Mouse (Mus musculus): ENCODE measurements around the gene Trir. TPM values are rescaled to one million over a fixed set of nuclear protein-coding genes. Genes with fewer than 3 reads are reported as not detected.
A peak's percentile ranks its signal among the peaks of the same experiment; 100 is the strongest.

The Trir gene
- polyA plus RNA-seq, 1 experiment: 108 TPM

DNA sequence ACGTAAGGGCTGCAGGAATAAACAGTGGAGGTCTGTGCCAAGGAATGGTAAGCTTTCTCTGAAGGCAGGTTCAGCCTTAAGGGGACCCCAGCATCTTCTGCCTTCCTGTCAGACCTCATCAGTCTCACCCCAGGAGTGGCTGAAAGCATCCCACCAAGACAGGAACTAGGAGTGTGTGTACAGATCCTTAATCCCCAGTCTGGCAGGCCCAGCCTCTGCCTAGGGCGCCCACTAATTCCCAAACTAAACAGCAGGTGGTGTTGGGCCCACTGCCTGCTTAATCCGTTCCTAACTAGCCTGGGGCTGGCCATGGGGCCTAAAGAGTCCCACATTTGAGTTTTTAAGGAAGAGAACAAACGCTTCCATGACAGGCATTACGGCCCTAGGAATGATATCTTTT is 9.4 kb upstream of the Trir start:
- TF ChIP-seq POLR2A (IDR thresholded peaks at IDR 0.05; ENCODE audit: low read depth, low read length): no peak
- TF ChIP-seq CTCF (IDR thresholded peaks at IDR 0.05; ENCODE audit: borderline replicate concordance, insufficient read depth, low read length): no peak
- no peak overlapping the region for H3K4me3 ChIP-seq (ENCODE audit: insufficient read depth, low read length)
- no peak overlapping the region for H3K27ac ChIP-seq (ENCODE audit: insufficient read depth, low read length)
- no peaks in the 10 kb centered on the region for H3K4me1 ChIP-seq (ENCODE audit: control insufficient read depth, insufficient read depth, low read length)

DNA sequence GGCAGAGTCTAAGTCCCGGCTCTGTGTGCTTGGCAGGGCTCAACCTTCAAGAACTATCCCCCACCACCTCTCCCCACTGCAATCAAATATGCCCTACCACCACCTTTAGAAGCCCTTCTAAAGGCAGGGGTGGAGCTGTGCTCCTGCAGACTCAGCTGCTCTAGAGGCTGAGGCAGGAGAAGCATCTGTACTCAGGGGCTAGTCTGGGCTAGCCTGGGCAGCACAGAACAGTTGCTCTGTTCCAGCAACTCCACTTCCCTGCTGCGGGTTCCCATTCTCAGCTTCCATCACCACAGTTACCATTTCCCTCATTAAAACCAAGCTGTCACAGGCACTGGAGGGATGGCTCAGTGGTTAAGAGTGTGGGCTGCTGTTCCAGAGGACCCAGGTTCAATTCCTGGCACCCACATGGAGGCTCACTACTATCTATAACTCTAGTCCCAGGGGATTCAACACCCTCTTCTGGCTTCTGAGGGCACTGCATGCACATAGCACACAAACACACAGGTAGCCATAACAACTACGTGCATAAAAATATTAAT is 5.0 kb upstream of the Trir start:
- TF ChIP-seq POLR2A (IDR thresholded peaks at IDR 0.05; ENCODE audit: low read depth, low read length): no peak
- TF ChIP-seq CTCF (IDR thresholded peaks at IDR 0.05; ENCODE audit: borderline replicate concordance, insufficient read depth, low read length): no peak
- Histone ChIP-seq H3K4me3 (ENCODE audit: insufficient read depth, low read length) (no peak overlapping the region), H3K4me1 (ENCODE audit: control insufficient read depth, insufficient read depth, low read length) (peaks cover 8% of the 10 kb centered on the region), H3K27ac (ENCODE audit: insufficient read depth, low read length) (no peak overlapping the region)

DNA sequence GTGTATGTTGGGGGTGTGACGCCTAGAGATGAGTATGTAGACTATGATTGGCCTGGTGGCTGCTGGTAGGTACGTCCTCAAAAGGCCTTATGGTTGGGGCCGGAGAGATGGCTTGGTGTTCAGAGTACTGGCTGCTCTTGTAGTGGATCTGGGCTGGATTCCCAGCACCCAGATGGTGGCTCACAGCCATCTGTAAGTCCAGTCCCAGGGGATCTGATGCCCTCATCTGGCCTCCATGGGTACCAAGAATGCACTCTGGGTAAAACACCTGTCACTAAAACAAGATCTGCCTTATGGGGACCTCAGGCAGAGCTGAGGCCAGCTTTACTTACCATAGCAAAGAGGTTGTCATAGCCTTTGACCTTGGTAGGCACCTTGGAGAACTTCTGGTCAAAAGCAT is 2.8 kb upstream of the Trir start:
- no peak overlapping the region for H3K27ac ChIP-seq (ENCODE audit: insufficient read depth, low read length)
- H3K4me1 ChIP-seq (ENCODE audit: control insufficient read depth, insufficient read depth, low read length): peaks cover 13% of the 10 kb centered on the region
- TF ChIP-seq CTCF (IDR thresholded peaks at IDR 0.05; ENCODE audit: borderline replicate concordance, insufficient read depth, low read length) (no peak), POLR2A (IDR thresholded peaks at IDR 0.05; ENCODE audit: low read depth, low read length) (no peak)
- H3K4me3 ChIP-seq (ENCODE audit: insufficient read depth, low read length): peak overlapping the region; percentile 94

DNA sequence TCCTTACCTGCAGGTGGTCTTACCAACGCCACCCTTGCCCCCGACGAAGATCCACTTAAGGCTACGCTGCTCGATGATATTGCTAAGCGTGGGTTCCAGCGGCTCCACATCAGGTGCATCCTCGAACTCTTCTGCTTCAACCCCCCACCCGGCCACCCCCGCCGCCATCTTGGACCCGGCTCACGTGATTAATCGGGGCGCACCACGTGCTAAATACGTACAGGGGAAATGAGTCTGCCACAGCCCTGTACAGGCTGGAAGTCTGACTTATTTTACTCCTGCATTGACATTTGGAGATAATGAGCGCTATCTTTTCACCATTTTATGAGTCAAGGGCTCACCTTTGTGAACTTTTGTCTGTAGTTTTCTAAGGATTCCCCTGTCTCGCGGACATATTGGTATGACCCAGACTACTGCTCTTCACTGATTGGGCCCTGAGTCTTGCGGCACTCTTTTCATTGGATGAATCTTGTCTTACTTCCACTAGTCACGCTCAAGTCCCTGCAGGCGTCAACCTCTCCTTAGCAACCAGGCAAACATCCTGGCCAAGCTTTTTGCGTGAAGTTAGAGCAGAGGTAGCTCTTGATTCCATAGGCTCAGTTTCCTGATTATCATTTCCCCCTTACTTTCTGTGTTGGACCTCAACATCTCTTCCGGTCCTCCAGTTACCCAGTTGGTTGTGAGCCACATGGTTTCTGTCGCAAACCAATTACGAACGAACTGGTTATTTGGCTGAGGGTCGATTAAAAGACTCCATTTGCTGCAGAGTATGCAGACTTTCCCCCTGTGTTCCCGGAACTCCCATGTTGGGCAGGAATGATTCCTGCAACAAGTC is 1.3 kb upstream of the Trir start, which contains the start of gene Asna1:
TSS of gene Asna1 (minus strand) at position 184 of the 835 bp plus-strand sequence.
- H3K4me1 ChIP-seq (ENCODE audit: control insufficient read depth, insufficient read depth, low read length): peaks cover 13% of the 10 kb centered on the region
- TF ChIP-seq POLR2A (IDR thresholded peaks at IDR 0.05; ENCODE audit: low read depth, low read length) (peak; percentile 74), CTCF (IDR thresholded peaks at IDR 0.05; ENCODE audit: borderline replicate concordance, insufficient read depth, low read length) (no peak)
- peak within 1 kb of the TSS; percentile 94 for H3K4me3 ChIP-seq (ENCODE audit: insufficient read depth, low read length)
- H3K27ac ChIP-seq (ENCODE audit: insufficient read depth, low read length): peak within 1 kb of the TSS; percentile 81

DNA sequence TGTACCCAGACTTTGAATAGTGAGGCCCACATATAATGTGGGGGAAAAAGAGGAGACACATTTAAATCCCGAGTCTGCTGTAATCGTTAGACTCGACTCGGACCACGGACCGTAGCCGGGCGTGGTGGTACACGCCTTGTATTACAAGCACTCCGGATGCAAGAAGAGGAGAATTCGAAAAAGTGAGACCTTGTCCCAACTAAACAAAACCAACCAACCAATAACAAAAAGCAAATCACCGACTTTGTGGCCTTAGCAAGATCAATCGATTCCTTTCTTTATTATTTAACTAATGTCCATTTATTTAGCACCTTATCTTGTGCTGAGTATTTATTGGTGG is 863 bp downstream of the Trir start:
- Histone ChIP-seq H3K4me3 (ENCODE audit: insufficient read depth, low read length) (peak overlapping the region; percentile 94), H3K4me1 (ENCODE audit: control insufficient read depth, insufficient read depth, low read length) (peaks cover 13% of the 10 kb centered on the region), H3K27ac (ENCODE audit: insufficient read depth, low read length) (peak overlapping the region; percentile 6; the same call in 1 of the 2 replicates)
- TF ChIP-seq POLR2A (IDR thresholded peaks at IDR 0.05; ENCODE audit: low read depth, low read length) (0 out of 2 replicates have a peak, but pooled peaks have one; percentile 2), CTCF (IDR thresholded peaks at IDR 0.05; ENCODE audit: borderline replicate concordance, insufficient read depth, low read length) (no peak)

DNA sequence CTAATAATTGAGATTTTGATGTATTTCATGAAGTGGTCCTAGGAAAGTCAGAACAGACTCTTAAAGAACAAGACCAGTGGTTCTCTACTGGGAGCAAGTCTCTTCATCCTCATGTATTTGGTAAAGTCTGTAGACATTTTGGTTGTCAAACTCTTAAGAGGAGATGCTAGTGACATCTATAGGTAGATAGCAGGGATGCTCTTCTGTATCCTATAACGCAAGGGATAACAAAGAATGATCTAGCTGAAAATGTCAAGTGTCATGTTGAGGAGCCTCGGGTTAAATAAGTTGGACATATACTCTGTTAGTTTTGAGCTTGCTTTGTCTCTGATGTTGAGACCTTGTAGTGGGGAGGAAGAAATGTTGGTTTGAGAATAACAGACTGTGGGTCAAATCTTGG is 1.3 kb downstream of the Trir start:
- H3K4me1 ChIP-seq (ENCODE audit: control insufficient read depth, insufficient read depth, low read length): peaks cover 14% of the 10 kb centered on the region
- H3K4me3 ChIP-seq (ENCODE audit: insufficient read depth, low read length): peak overlapping the region; percentile 94
- TF ChIP-seq CTCF (IDR thresholded peaks at IDR 0.05; ENCODE audit: borderline replicate concordance, insufficient read depth, low read length) (no peak), POLR2A (IDR thresholded peaks at IDR 0.05; ENCODE audit: low read depth, low read length) (no peak)
- no peak overlapping the region for H3K27ac ChIP-seq (ENCODE audit: insufficient read depth, low read length)

DNA sequence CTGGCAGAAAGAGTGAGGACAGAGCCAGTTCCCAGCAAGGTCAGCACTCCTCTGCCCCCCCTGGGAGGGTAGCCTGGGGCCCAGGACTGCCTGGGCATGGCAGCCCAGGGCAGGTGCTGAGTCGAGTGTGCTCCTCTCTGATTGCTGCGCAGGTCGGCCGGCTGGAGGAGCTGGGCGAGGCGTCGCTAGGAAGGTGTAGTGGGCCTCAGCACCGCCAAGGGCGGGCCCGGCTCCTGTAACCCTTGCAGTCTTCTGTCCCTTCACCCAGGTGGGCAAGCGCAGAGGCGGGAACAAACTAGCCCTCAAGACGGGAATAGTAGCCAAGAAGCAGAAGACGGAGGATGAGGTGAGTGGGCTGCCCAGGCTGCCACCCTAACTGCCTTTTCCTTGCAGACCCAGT is 2.6 kb downstream of the Trir start:
- H3K4me3 ChIP-seq (ENCODE audit: insufficient read depth, low read length): peak overlapping the region; percentile 94; the same call in 1 of the 2 replicates

DNA sequence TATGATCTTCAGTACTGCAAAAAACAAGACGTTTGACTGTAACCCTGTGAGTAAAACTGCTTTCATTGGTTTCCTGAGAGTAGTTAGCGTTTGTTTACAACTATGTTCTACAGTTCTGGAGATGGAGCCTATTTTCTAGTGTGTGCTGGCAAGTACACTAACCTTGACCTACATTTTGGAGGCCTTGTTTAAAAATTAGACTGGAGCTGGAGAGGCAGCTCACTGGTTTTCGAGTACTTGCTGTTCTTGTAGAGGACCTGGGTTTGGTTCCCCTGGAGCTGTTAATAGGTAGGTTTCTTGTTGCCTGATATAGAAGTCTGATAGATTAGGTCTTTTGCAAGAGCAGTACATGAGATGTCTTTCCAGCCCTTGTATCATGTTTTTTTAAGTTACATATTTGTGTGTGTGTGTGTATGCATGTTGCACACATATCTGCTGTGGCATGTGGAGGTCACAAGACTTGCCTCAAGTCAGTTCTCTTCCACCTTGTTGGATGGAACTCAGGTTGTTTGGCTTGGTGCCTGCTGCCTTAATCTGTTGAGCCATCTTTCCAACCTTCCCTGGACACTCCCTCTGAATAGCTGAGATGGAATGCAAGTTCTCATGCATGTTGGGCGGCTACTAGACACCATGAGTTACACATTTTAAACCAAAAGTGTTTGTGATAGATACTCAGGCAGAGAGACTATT is 6.1 kb downstream of the Trir start:
- H3K4me3 ChIP-seq (ENCODE audit: insufficient read depth, low read length): no peak overlapping the region
- no peak for TF ChIP-seq POLR2A (IDR thresholded peaks at IDR 0.05; ENCODE audit: low read depth, low read length)
- no peak for TF ChIP-seq CTCF (IDR thresholded peaks at IDR 0.05; ENCODE audit: borderline replicate concordance, insufficient read depth, low read length)
- H3K27ac ChIP-seq (ENCODE audit: insufficient read depth, low read length): no peak overlapping the region

More for the DNA sequence above, 2.6 kb downstream of the Trir start:
- no peak overlapping the region for H3K27ac ChIP-seq (ENCODE audit: insufficient read depth, low read length)
- no peak for TF ChIP-seq POLR2A (IDR thresholded peaks at IDR 0.05; ENCODE audit: low read depth, low read length)
- no peak for TF ChIP-seq CTCF (IDR thresholded peaks at IDR 0.05; ENCODE audit: borderline replicate concordance, insufficient read depth, low read length)
- H3K4me1 ChIP-seq (ENCODE audit: control insufficient read depth, insufficient read depth, low read length): peaks cover 12% of the 10 kb centered on the region

DNA sequence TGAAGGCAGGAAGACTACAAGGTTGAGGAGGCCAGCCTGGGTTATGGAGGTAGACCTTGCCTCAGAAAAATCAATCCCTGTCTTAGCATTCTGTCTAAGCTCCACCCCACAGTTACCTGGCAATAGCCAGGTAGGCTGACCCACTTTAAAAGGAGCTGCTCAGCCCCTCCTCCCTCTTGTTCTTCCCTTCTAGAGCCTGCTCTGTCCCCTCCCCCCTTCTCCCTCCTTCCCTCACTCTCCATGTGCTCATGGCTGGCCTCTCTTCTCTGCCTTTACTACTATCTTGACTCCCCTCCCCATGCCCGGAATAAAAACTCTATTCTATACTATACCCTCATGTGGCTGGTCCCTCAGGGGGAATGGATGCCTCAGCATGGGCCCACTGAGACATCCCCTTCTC is 7.2 kb downstream of the Trir start:
- TF ChIP-seq CTCF (IDR thresholded peaks at IDR 0.05; ENCODE audit: borderline replicate concordance, insufficient read depth, low read length) (no peak), POLR2A (IDR thresholded peaks at IDR 0.05; ENCODE audit: low read depth, low read length) (no peak)
- Histone ChIP-seq H3K4me3 (ENCODE audit: insufficient read depth, low read length) (no peak overlapping the region), H3K27ac (ENCODE audit: insufficient read depth, low read length) (no peak overlapping the region)

More for the DNA sequence above, 6.1 kb downstream of the Trir start:
- H3K4me1 ChIP-seq (ENCODE audit: control insufficient read depth, insufficient read depth, low read length): peaks cover 16% of the 10 kb centered on the region

More for the DNA sequence above, 7.2 kb downstream of the Trir start:
- H3K4me1 ChIP-seq (ENCODE audit: control insufficient read depth, insufficient read depth, low read length): peaks cover 12% of the 10 kb centered on the region

Data from embryonic fibroblast, embryonic 13.5 days (primary cell).